Mouse (Mus musculus) G1E (cell line): ENCODE results near the gene Adarb2. TPM values are rescaled to one million over a fixed set of nuclear protein-coding genes. Genes with fewer than 3 reads are reported as not detected.

Experiments
- ATAC-seq: 2 replicates; pipeline ENCODE4 v1.8.0; 2016; ENCODE audit warnings: mild to moderate bottlenecking; ENCODE audit not compliant: insufficient number of reproducible peaks, poor library complexity, low FRiP score, severe bottlenecking; ENCODE audit errors: extremely low read depth
- DNase-seq: peaks from one replicate; pipeline ENCODE4 v3.0.0; 2012; ENCODE audit warnings: low spot score
- H3K27me3 ChIP-seq: 2 replicates; pipeline ENCODE4 v1.6.1; 2012; ENCODE audit warnings: mild to moderate bottlenecking, low read length, inconsistent platforms; ENCODE audit not compliant: insufficient read depth
- H3K36me3 ChIP-seq: replicated peaks from 2 replicates; pipeline ENCODE3; 2012; ENCODE audit warnings: mild to moderate bottlenecking, inconsistent platforms
- H3K4me1 ChIP-seq: 2 replicates; pipeline ENCODE4 v1.6.1; 2012; ENCODE audit warnings: low read depth, low read length, inconsistent platforms, mixed read lengths; ENCODE audit not compliant: insufficient read depth
- H3K4me3 ChIP-seq: 2 replicates; pipeline ENCODE4 v1.5.1; 2012; ENCODE audit warnings: low read depth, mild to moderate bottlenecking, inconsistent platforms, low read length, moderate library complexity, mixed read lengths
- H3K9me3 ChIP-seq: replicated peaks from 2 replicates; pipeline ENCODE4 v1.6.1; 2012; ENCODE audit warnings: inconsistent platforms
- CTCF ChIP-seq: IDR thresholded peaks from 2 replicates; pipeline ENCODE4 v1.5.1; 2012; ENCODE audit warnings: low read depth, low read length, inconsistent platforms, mixed read lengths
- GATA1 ChIP-seq: IDR thresholded peaks from 2 replicates; pipeline ENCODE4 v1.6.1; 2012; ENCODE audit warnings: borderline replicate concordance, low read length, inconsistent platforms, mixed read lengths
- GATA2 ChIP-seq: IDR thresholded peaks from 2 replicates; pipeline ENCODE4 v1.6.1; 2012; ENCODE audit warnings: low read depth, low read length, inconsistent platforms, borderline replicate concordance
- POLR2AphosphoS5 ChIP-seq: IDR thresholded peaks from 2 replicates; pipeline ENCODE4 v1.6.1; 2012; ENCODE audit warnings: low read depth, low read length, inconsistent platforms; ENCODE audit not compliant: insufficient replicate concordance
- TAL1 ChIP-seq: conservative IDR thresholded peaks from 2 replicates; pipeline ENCODE4 v1.6.1; 2012; ENCODE audit warnings: low read depth, low read length, inconsistent platforms, mixed read lengths
- polyA plus RNA-seq: library from polyadenylated mRNA; stranded (reverse); fragments of >175 nt; gene quantifications from 2 replicates; pipeline ENCODE4 v1.2.3, GENCODE M21; 2012
- total RNA-seq, 2 experiments: library from RNA; stranded (forward) in 1 of 2; stranded (reverse) in 1 of 2; fragments of 200-1000 nt in 1 of 2; fragments of >200 nt in 1 of 2; fragmentation: Nextera tagmentation in 1 of 2; gene quantifications; 2 replicates each; pipeline ENCODE4 v1.2.3; 2014 to 2017

The Adarb2 gene
- total and polyA plus RNA-seq, 3 experiments = 0.33 TPM; not detected in 2

DNA sequence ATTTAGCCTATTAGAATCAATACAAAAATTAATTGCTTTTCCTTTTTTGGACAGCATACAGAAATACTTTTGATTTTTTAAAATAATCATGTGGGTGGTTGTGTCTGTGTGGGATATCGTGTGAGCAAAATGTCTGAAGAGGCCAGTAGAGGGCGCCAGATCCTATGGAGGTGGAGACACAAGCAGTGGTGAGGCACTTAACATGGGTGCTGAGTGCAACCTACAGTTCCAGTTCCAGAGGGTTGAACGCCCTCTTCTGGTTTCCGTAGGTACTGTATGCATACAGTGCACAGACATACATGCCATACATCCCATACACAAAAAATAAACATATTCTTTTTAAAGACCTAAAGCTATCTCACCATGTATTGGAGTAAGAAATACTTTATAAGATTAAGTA is 577.8 kb downstream of the Adarb2 start:
- Histone ChIP-seq H3K4me3 (no peak overlapping the region), H3K27me3 (peaks cover 28% of the 10 kb centered on the region), H3K36me3 (no peaks in the 10 kb centered on the region), H3K9me3 (no peaks in the 10 kb centered on the region), H3K4me1 (peaks cover 7% of the 10 kb centered on the region)
- peak; percentile 50 for DNase-seq
- TF ChIP-seq GATA2 = no peak
- peak; percentile 65 for TF ChIP-seq CTCF
- peak; percentile 40; the same call in 1 of the 2 replicates for ATAC-seq

DNA sequence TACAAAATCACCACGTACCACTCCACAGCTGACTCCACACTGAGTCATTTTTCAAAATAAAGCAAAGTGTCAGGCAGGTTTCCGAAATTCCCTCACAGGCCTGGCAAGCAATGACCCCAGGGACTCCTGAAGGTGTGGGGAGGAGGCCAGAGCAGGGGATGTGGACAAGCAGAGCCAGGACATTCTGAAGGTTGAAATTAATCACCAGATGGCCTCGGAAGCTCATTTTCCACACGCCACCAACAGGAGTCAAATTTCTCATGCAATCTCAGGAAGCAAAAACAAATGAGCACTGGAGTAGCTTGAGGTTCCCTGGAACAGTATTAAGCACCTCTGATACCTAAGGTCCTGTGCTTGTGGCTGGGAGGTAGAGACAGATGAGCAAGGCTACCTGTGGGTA is 580.0 kb downstream of the Adarb2 start:
- ATAC-seq (no peak), DNase-seq (no peak)
- no peak for TF ChIP-seq CTCF
- TF ChIP-seq POLR2AphosphoS5 = no peak
- no peak for TF ChIP-seq GATA2
- TF ChIP-seq TAL1 = no peak
- TF ChIP-seq GATA1 = no peak
- Histone ChIP-seq H3K9me3 (no peaks in the 10 kb centered on the region), H3K36me3 (no peaks in the 10 kb centered on the region), H3K4me3 (no peak overlapping the region), H3K27me3 (peaks cover 23% of the 10 kb centered on the region), H3K4me1 (peaks cover 7% of the 10 kb centered on the region)

DNA sequence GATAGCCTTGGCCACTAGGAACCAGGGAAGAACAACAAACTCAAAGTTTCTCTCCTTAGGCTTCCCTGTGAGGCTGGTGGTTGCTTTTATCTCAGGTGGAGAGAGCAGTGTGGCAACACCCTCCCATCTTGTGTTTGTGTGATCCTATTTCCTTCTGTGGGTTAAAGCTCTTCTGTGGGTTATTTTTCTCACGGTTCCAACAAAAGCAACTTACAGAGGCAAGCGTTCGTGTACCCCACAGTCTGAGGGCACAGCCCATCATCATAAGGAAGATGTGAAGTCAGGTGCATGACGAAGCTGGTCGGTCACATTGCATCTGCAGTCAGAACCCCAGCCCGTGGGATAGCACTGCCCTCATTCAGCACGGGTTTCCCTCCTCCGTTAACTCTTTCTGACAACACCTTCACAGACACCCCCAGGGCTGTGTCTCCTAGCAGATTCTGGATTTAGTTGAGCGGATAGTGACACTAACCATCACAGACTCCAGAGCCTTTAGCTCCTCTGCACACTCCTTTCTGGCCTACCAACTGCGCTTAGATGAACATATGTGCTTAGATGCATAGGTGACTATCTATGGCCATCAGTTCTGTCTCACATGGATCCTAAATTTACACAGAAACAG is 581.1 kb downstream of the Adarb2 start:
- H3K9me3 ChIP-seq = no peaks in the 10 kb centered on the region
- no peak for ATAC-seq
- H3K4me1 ChIP-seq = peaks cover 7% of the 10 kb centered on the region
- H3K27me3 ChIP-seq = peaks cover 25% of the 10 kb centered on the region
- no peak for TF ChIP-seq TAL1
- no peak for TF ChIP-seq GATA2
- no peak for TF ChIP-seq POLR2AphosphoS5
- TF ChIP-seq CTCF = no peak
- TF ChIP-seq GATA1 = no peak
- no peaks in the 10 kb centered on the region for H3K36me3 ChIP-seq
- no peak for DNase-seq
- H3K4me3 ChIP-seq = no peak overlapping the region

DNA sequence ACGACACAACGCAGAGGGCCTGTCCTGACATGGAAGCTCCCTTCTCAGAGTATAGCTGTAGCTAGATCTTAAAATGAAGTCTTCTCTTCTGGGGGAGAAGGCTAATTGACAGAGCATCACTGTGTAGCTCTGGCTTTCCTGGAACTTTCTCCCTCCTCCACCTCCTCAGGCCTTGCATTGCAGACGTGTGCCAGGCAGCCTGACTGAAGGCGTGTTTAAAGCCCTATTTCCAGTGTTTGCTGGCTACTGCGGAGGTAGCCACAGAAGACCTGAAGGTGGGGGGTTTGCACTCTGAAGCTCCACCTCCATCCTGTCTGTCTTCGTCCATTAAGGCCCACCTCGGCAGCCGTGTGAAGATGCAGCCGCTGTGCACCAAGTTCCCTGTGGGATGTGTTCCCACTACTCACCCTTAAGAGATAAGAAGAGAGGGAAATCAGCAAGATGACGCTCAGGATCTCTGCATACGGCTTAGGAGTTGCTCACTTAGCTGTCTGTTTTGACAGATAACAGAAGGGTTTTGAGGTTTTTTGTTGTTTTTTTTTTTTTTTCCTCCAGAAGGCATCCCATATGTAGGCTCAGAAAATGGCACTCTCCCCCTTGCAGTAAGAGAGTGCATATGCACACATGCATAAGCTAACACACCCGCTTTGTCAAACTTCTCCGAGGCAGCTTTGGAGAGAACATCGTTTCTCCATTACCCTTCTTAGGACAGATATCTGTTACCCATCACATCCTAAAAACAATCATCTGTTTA is 581.8 kb downstream of the Adarb2 start:
- H3K36me3 ChIP-seq = no peaks in the 10 kb centered on the region
- peaks cover 24% of the 10 kb centered on the region for H3K27me3 ChIP-seq
- peaks cover 7% of the 10 kb centered on the region for H3K4me1 ChIP-seq
- no peaks in the 10 kb centered on the region for H3K9me3 ChIP-seq
- TF ChIP-seq CTCF (no peak), POLR2AphosphoS5 (no peak), GATA2 (no peak), GATA1 (no peak), TAL1 (no peak)
- ATAC-seq (no peak), DNase-seq (no peak)
- no peak overlapping the region for H3K4me3 ChIP-seq

DNA sequence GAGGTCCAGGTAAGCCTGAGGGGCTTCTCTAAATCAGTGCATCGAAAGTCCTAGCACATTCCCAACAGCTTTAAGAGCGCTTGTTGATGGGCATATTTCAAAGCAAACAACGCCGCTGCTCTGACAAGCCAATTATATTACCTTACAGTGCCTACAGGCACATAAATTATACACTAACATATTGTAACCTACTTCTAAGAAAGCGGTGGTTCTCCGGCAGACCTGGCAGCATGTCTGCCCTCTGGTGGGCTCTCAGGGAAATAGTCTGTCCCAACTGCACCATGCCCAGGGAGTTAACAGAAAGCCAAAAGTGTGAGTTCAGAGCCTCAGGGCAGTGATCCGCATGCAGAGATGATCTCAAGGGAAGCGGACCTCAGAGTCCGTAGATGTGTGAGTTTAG is 582.5 kb downstream of the Adarb2 start:
- ATAC-seq (no peak), DNase-seq (peak; percentile 11)
- Histone ChIP-seq H3K4me3 (no peak overlapping the region), H3K27me3 (peaks cover 24% of the 10 kb centered on the region), H3K9me3 (no peaks in the 10 kb centered on the region), H3K4me1 (peaks cover 7% of the 10 kb centered on the region), H3K36me3 (no peaks in the 10 kb centered on the region)
- TF ChIP-seq TAL1 = no peak
- TF ChIP-seq POLR2AphosphoS5 = no peak
- TF ChIP-seq CTCF = peak; percentile 32; the same call in 1 of the 2 replicates

DNA sequence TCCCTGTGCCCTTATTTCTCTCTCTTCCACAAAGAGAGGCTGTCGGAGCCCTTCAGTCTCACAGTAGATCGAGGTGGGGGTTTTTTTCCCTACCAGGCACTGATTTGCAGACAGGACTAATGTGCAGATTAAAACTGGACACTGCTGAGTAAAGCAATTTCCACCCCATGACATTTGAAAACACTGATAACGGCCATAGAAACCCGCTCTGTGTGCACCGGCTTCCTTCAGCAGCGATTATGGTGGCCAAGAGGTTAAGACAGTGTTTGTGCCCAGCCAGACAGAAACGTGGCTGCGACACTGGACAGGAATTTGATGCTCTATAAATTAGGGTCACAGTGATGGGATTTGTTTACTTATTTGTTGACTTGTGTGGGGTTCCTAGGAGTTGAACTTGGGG is 590.6 kb downstream of the Adarb2 start:
- H3K4me1 ChIP-seq = peaks cover 2% of the 10 kb centered on the region; the same call in 1 of the 2 replicates
- peaks cover 3% of the 10 kb centered on the region for H3K27me3 ChIP-seq
- DNase-seq = no peak
- no peaks in the 10 kb centered on the region for H3K36me3 ChIP-seq
- no peak for ATAC-seq
- no peak overlapping the region for H3K4me3 ChIP-seq
- no peak for TF ChIP-seq GATA1
- TF ChIP-seq GATA2 = no peak
- TF ChIP-seq CTCF = no peak
- no peak for TF ChIP-seq TAL1
- TF ChIP-seq POLR2AphosphoS5 = no peak
- no peaks in the 10 kb centered on the region for H3K9me3 ChIP-seq
